ENCODE assay signal across 17 mouse cellular contexts in genomic region chr19:10720524-10720923, GRCm38 (mm10). TPM values are rescaled to one million over a fixed set of nuclear protein-coding genes. Genes with fewer than 3 reads are reported as not detected.
DNase-seq lines count a peak whose midpoint lies in the region; ATAC-seq and TF ChIP-seq lines count a peak whose summit lies in the region.
"Had no signal": no experiment of that assay in that cellular context is flagged by ENCODE, and none has a peak within 500 bp of the region (broad histone marks: within the 10 kb centered on the region; RNA-seq: fewer than 3 reads in every experiment).

No protein-coding gene starts in this region.

- H3K4me1 ChIP-seq in heart, embryonic 15.5 days (replicated peaks), result peaks cover 31% of the 10 kb centered on the region
- H3K4me1 ChIP-seq in forebrain, embryonic 15.5 days, result peaks cover 9% of the 10 kb centered on the region
- peaks cover 39% of the 10 kb centered on the region for H3K4me1 ChIP-seq in midbrain, embryonic 13.5 days (replicated peaks)
- H3K4me1 ChIP-seq in kidney, adult 2 months (ENCODE audit: control insufficient read depth, insufficient read depth, low read length), result no peaks in the 10 kb centered on the region

- no peaks in the 10 kb centered on the region for H3K27me3 ChIP-seq in heart, embryonic 15.5 days
- no peaks in the 10 kb centered on the region for H3K27me3 ChIP-seq in forebrain, embryonic 15.5 days
- no peaks in the 10 kb centered on the region for H3K27me3 ChIP-seq in midbrain, embryonic 13.5 days
- H3K27me3 ChIP-seq in kidney, adult 2 months (replicated peaks; ENCODE audit: control insufficient read depth, insufficient read depth, low read length), result no peaks in the 10 kb centered on the region
- H3K27me3 ChIP-seq: neural tube, embryonic 12.5 days had no signal

- H3K9ac ChIP-seq in heart, embryonic 15.5 days, result no peak overlapping the region
- H3K9ac ChIP-seq in forebrain, embryonic 15.5 days (replicated peaks), result no peak overlapping the region
- H3K9ac ChIP-seq in midbrain, embryonic 13.5 days (replicated peaks), result no peak overlapping the region
- H3K9ac ChIP-seq: neural tube, embryonic 12.5 days had no signal

- no peaks in the 10 kb centered on the region for H3K36me3 ChIP-seq in heart, embryonic 15.5 days
- no peaks in the 10 kb centered on the region for H3K36me3 ChIP-seq in forebrain, embryonic 15.5 days
- H3K36me3 ChIP-seq in midbrain, embryonic 13.5 days, result no peaks in the 10 kb centered on the region
- no peaks in the 10 kb centered on the region for H3K36me3 ChIP-seq in kidney, adult 2 months (ENCODE audit: control insufficient read depth, insufficient read depth, low read length)
- H3K36me3 ChIP-seq: neural tube, embryonic 12.5 days had no signal

- no peak overlapping the region for H3K4me2 ChIP-seq in heart, embryonic 15.5 days
- H3K4me2 ChIP-seq in forebrain, embryonic 15.5 days (replicated peaks), result no peak overlapping the region
- H3K4me2 ChIP-seq in midbrain, embryonic 13.5 days (replicated peaks), result no peak overlapping the region
- H3K4me2 ChIP-seq: neural tube, embryonic 12.5 days had no signal

- no peak for TF ChIP-seq POLR2A in kidney, adult 2 months (IDR thresholded peaks at IDR 0.05; ENCODE audit: low read depth, low read length)

- peak; percentile 52 for DNase-seq in cerebellum, adult 9-11 months
- no peak for DNase-seq in heart, postnatal 36 days
- no peak for DNase-seq in kidney, adult 2 months
- no peak for DNase-seq in lung, postnatal 36 days
- DNase-seq: layer of hippocampus, adult 9-11 months; lung, adult 18-20 months had no signal

- H3K27ac ChIP-seq in heart, embryonic 15.5 days, result peak overlapping the region; percentile 7; the same call in 1 of the 2 replicates
- 0 out of 2 replicates have a peak overlapping the region, but pooled peaks have one; percentile 8 for H3K27ac ChIP-seq in forebrain, embryonic 15.5 days (replicated peaks)
- H3K27ac ChIP-seq in midbrain, embryonic 13.5 days, result peak overlapping the region; percentile 70
- H3K27ac ChIP-seq in kidney, adult 2 months (ENCODE audit: insufficient read depth, low read depth, low read length), result no peak overlapping the region
- H3K27ac ChIP-seq: kidney, postnatal 0 days; neural tube, embryonic 12.5 days had no signal

- ATAC-seq in cerebellum, adult (ENCODE audit: insufficient number of reproducible peaks, low FRiP score, low TSS enrichment), result no peak
- ATAC-seq in heart, embryonic 15.5 days (replicated peaks; ENCODE audit: insufficient number of reproducible peaks, insufficient read depth, low FRiP score, low read depth), result no peak
- no peak for ATAC-seq in forebrain, embryonic 15.5 days (replicated peaks)
- no peak for ATAC-seq in midbrain, embryonic 13.5 days
- ATAC-seq: inflammation-experienced regulatory T-cells, adult 6 months had no signal

- no peak for TF ChIP-seq CTCF in kidney, adult 2 months (conservative IDR thresholded peaks at IDR 0.05; ENCODE audit: insufficient read depth, insufficient read length, low read depth, low read length)

- intact Hi-C loops in heart, postnatal 36 days (cut with DNase I), result no loop called here

- 32% methylated on average over 3 of the region's 3 CpGs for WGBS in heart, embryonic 15.5 days
- WGBS in forebrain, embryonic 15.5 days, result 30% methylated on average over 3 of the region's 3 CpGs
- WGBS in midbrain, embryonic 13.5 days, result 30% methylated on average over 3 of the region's 3 CpGs
- 38% methylated on average over 3 of the region's 3 CpGs for WGBS in kidney, adult 2 months

- no peaks in the 10 kb centered on the region for H3K9me3 ChIP-seq in heart, embryonic 15.5 days (replicated peaks)
- no peaks in the 10 kb centered on the region for H3K9me3 ChIP-seq in forebrain, embryonic 15.5 days
- no peaks in the 10 kb centered on the region for H3K9me3 ChIP-seq in midbrain, embryonic 13.5 days
- H3K9me3 ChIP-seq: neural tube, embryonic 12.5 days had no signal

- H3K4me3 ChIP-seq in heart, embryonic 15.5 days, result no peak overlapping the region
- H3K4me3 ChIP-seq in forebrain, embryonic 15.5 days, result no peak overlapping the region
- H3K4me3 ChIP-seq in midbrain, embryonic 13.5 days (replicated peaks), result no peak overlapping the region
- H3K4me3 ChIP-seq in kidney, adult 2 months (ENCODE audit: insufficient read depth, low read depth, low read length), result no peak overlapping the region
- H3K4me3 ChIP-seq: neural tube, embryonic 12.5 days had no signal

RNA-seq across cellular contexts. Expression of gene Cd5, which starts 18.3 kb away (rescaled TPM):
- polyA plus RNA-seq in heart, embryonic 15.5 days (2015; fragmentation: Nextera tagmentation; extraction: Ambion mirVana), result 0.53 and 1.4 TPM in 2 replicates
- total RNA-seq in heart, postnatal 36 days (2021), result under 1 TPM; 0.14 to 0.28 TPM
- polyA plus RNA-seq in forebrain, embryonic 15.5 days (2015; fragmentation: Nextera tagmentation; extraction: Ambion mirVana), result 0.22 and 0.26 TPM in 2 replicates
- 0.24 TPM in 2 replicates for polyA plus RNA-seq in midbrain, embryonic 13.5 days (2015; fragmentation: Nextera tagmentation; extraction: Ambion mirVana)
- polyA plus RNA-seq in kidney, adult 2 months (2012; rRNA removed), result 0.33 and 3.3 TPM in 2 replicates
- polyA plus RNA-seq: limb, embryonic 11.5 days had no signal

RNA-seq across cellular contexts. Expression of gene Vps37c, which starts 32.0 kb away (rescaled TPM):
- 25.1 and 34.3 TPM in 2 replicates for polyA plus RNA-seq in heart, embryonic 15.5 days (2015; fragmentation: Nextera tagmentation; extraction: Ambion mirVana)
- 10 to 100 TPM; 19.2 to 21.0 TPM for total RNA-seq in heart, postnatal 36 days (2021)
- 39.3 and 41.1 TPM in 2 replicates for polyA plus RNA-seq in forebrain, embryonic 15.5 days (2015; fragmentation: Nextera tagmentation; extraction: Ambion mirVana)
- 33.1 and 35.5 TPM in 2 replicates for polyA plus RNA-seq in midbrain, embryonic 13.5 days (2015; fragmentation: Nextera tagmentation; extraction: Ambion mirVana)
- 30.0 and 32.1 TPM in 2 replicates for polyA plus RNA-seq in kidney, adult 2 months (2012; rRNA removed)

RNA-seq across cellular contexts. Expression of gene Pga5, which starts 42.7 kb away (rescaled TPM):
- not detected in 2 replicates for polyA plus RNA-seq in heart, embryonic 15.5 days (2015; fragmentation: Nextera tagmentation; extraction: Ambion mirVana)
- not detected for total RNA-seq in heart, postnatal 36 days (2021)
- not detected in 2 replicates for polyA plus RNA-seq in forebrain, embryonic 15.5 days (2015; fragmentation: Nextera tagmentation; extraction: Ambion mirVana)
- not detected in 2 replicates for polyA plus RNA-seq in midbrain, embryonic 13.5 days (2015; fragmentation: Nextera tagmentation; extraction: Ambion mirVana)
- 0.80 and 1.0 TPM in 2 replicates for polyA plus RNA-seq in kidney, adult 2 months (2012; rRNA removed)
- total RNA-seq: adrenal gland, postnatal 36 days; gastrocnemius, postnatal 4 days had no signal
- polyA plus RNA-seq: embryonic facial prominence, embryonic 11.5 days; inflammation-experienced regulatory T-cells, adult 6 months; limb, embryonic 11.5 days; neural tube, embryonic 12.5 days had no signal
